In the genomic region with DNA sequence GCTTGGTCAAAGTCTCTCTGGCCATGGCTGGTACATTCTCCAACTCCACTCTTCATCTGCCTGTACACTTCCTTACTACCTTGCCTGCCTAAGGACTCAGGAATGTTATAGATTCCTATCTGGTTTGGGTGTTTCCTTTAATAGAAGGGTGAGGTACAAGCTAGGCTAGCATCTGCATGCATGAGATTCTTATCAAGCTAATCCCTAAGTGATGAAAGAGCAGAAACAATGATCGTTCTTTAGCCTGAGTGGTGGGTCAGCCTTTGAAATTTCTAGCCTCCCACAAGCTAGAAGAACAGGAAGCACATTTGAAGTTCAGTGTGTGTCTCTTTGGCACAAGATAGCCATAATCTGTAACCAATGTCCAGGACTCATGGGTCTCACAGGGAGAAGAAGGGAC, we compare ENCODE assay signal across 29 mouse cellular contexts. TPM values are rescaled to one million over a fixed set of nuclear protein-coding genes. Genes with fewer than 3 reads are reported as not detected.
"Had no signal": no experiment of that assay in that cellular context is flagged by ENCODE, and none has a peak within 500 bp of the region (broad histone marks: within the 10 kb centered on the region; RNA-seq: fewer than 3 reads in every experiment).

No protein-coding gene starts in this region.

- H3K36me3 ChIP-seq: lung, embryonic 15.5 days; midbrain, embryonic 13.5 days; neural tube, embryonic 13.5 days; neural tube, embryonic 15.5 days had no signal

- H3K4me3 ChIP-seq: lung, embryonic 15.5 days; megakaryocyte, embryonic 14.5 days; midbrain, embryonic 13.5 days; myocyte; neural tube, embryonic 13.5 days; neural tube, embryonic 15.5 days had no signal

- H3K9me3 ChIP-seq: lung, embryonic 15.5 days; megakaryocyte, embryonic 14.5 days; midbrain, embryonic 13.5 days; neural tube, embryonic 13.5 days; neural tube, embryonic 15.5 days had no signal

- H3K27ac ChIP-seq: lung, embryonic 15.5 days; macrophage; midbrain, embryonic 13.5 days; neural tube, embryonic 13.5 days; neural tube, embryonic 15.5 days had no signal

- H3K9ac ChIP-seq: liver, postnatal 0 days; lung, embryonic 15.5 days; midbrain, embryonic 13.5 days; neural tube, embryonic 13.5 days; neural tube, embryonic 15.5 days had no signal

- DNase-seq: liver, postnatal 0 days; lung, adult 2 months; lung, postnatal 14 days; lung, postnatal 36 days; retina, postnatal 1 day; right cerebral cortex, adult 18-20 months; right cerebral cortex, postnatal 25 days; right cerebral cortex, postnatal 4 days; spleen, adult 18-20 months; thymus, adult 2 months; thymus, postnatal 25 days; thymus, postnatal 4 days had no signal

- ATAC-seq: liver, postnatal 0 days; lung, postnatal 0 days; midbrain, embryonic 13.5 days; midbrain, embryonic 16.5 days had no signal

- H3K4me1 ChIP-seq: lung, embryonic 15.5 days; megakaryocyte, embryonic 14.5 days; midbrain, embryonic 13.5 days; neural tube, embryonic 13.5 days; neural tube, embryonic 15.5 days had no signal

- H3K4me2 ChIP-seq: lung, embryonic 15.5 days; midbrain, embryonic 11.5 days; midbrain, embryonic 13.5 days; neural tube, embryonic 13.5 days; neural tube, embryonic 15.5 days had no signal

- H3K27me3 ChIP-seq: lung, embryonic 15.5 days; megakaryocyte, embryonic 14.5 days; midbrain, embryonic 13.5 days; neural tube, embryonic 13.5 days; neural tube, embryonic 15.5 days had no signal

RNA-seq across cellular contexts. Expression of gene 2210017I01Rik, which starts 2.5 kb away (rescaled TPM):
- total RNA-seq: megakaryocyte progenitor cell, adult 5-6 weeks had no signal
- polyA plus RNA-seq: liver, postnatal 0 days; lung, embryonic 15.5 days; lung, postnatal 0 days; macrophage; midbrain, embryonic 11.5 days; midbrain, embryonic 13.5 days; midbrain, embryonic 16.5 days; myocyte; neural tube, embryonic 11.5 days; neural tube, embryonic 13.5 days; neural tube, embryonic 15.5 days; small intestine, adult 2 months; stomach, embryonic 14.5 days; stomach, embryonic 16.5 days; urinary bladder, adult 2 months had no signal

RNA-seq across cellular contexts. Expression of gene Lce6a, which starts 11.7 kb away (rescaled TPM):
- total RNA-seq: megakaryocyte progenitor cell, adult 5-6 weeks had no signal
- polyA plus RNA-seq: liver, postnatal 0 days; lung, adult 2 months; lung, embryonic 15.5 days; lung, postnatal 0 days; macrophage; midbrain, embryonic 11.5 days; midbrain, embryonic 13.5 days; midbrain, embryonic 16.5 days; myocyte; neural tube, embryonic 11.5 days; neural tube, embryonic 13.5 days; neural tube, embryonic 15.5 days; small intestine, adult 2 months; stomach, embryonic 14.5 days; stomach, embryonic 16.5 days; thymus, adult 2 months had no signal

RNA-seq across cellular contexts. Expression of gene Smcp, which starts 21.0 kb away (rescaled TPM):
- total RNA-seq: megakaryocyte progenitor cell, adult 5-6 weeks had no signal
- polyA plus RNA-seq: lung, adult 2 months; lung, embryonic 15.5 days; lung, postnatal 0 days; macrophage; midbrain, embryonic 11.5 days; midbrain, embryonic 13.5 days; midbrain, embryonic 16.5 days; myocyte; neural tube, embryonic 11.5 days; neural tube, embryonic 13.5 days; neural tube, embryonic 15.5 days; stomach, embryonic 14.5 days had no signal

RNA-seq across cellular contexts. Expression of gene Ivl, which starts 36.3 kb away (rescaled TPM):
- total RNA-seq: megakaryocyte progenitor cell, adult 5-6 weeks had no signal
- polyA plus RNA-seq: liver, postnatal 0 days; lung, embryonic 15.5 days; macrophage; midbrain, embryonic 11.5 days; midbrain, embryonic 13.5 days; midbrain, embryonic 16.5 days; myocyte; neural tube, embryonic 11.5 days; neural tube, embryonic 13.5 days; neural tube, embryonic 15.5 days; small intestine, adult 2 months had no signal

RNA-seq across cellular contexts. Expression of gene Lce1a1, which starts 38.3 kb away (rescaled TPM):
- total RNA-seq: megakaryocyte progenitor cell, adult 5-6 weeks had no signal
- polyA plus RNA-seq: liver, postnatal 0 days; lung, embryonic 15.5 days; lung, postnatal 0 days; macrophage; midbrain, embryonic 11.5 days; midbrain, embryonic 13.5 days; midbrain, embryonic 16.5 days; myocyte; neural tube, embryonic 11.5 days; neural tube, embryonic 13.5 days; neural tube, embryonic 15.5 days; small intestine, adult 2 months; stomach, embryonic 14.5 days; testis, adult 2 months; urinary bladder, adult 2 months had no signal
